Mouse (Mus musculus) kidney, adult 2 months (tissue): Measurements from ENCODE around the gene Drc3. TPM values are rescaled to one million over a fixed set of nuclear protein-coding genes. Genes with fewer than 3 reads are reported as not detected.

Experiments used
- DNase-seq: peaks from one replicate; pipeline ENCODE4 v3.0.0; 2021
- H3K27ac ChIP-seq: fragments of 200-500 bp; 2 replicates; pipeline ENCODE4 v1.5.1; 2012; ENCODE audit warnings: low read depth, low read length, control low read depth, inconsistent platforms; ENCODE audit not compliant: insufficient read depth
- H3K27me3 ChIP-seq: fragments of 200-500 bp; replicated peaks from 2 replicates; pipeline ENCODE4 v1.6.1; 2012; ENCODE audit warnings: mild to moderate bottlenecking, moderate library complexity, low read length, inconsistent platforms; ENCODE audit not compliant: control insufficient read depth, insufficient read depth
- H3K36me3 ChIP-seq: fragments of 200-500 bp; 2 replicates; pipeline ENCODE4 v1.6.1; 2012; ENCODE audit warnings: mild to moderate bottlenecking, moderate library complexity, low read length, inconsistent platforms; ENCODE audit not compliant: control insufficient read depth, insufficient read depth
- H3K4me1 ChIP-seq: fragments of 200-500 bp; 2 replicates; pipeline ENCODE4 v1.6.1; 2011; ENCODE audit warnings: low read length; ENCODE audit not compliant: control insufficient read depth, insufficient read depth
- H3K4me3 ChIP-seq: fragments of 200-500 bp; 2 replicates; pipeline ENCODE4 v1.5.1; 2011; ENCODE audit warnings: mild to moderate bottlenecking, low read depth, low read length, control low read depth; ENCODE audit not compliant: insufficient read depth
- CTCF ChIP-seq: fragments of 200-500 bp; conservative IDR thresholded peaks from 2 replicates; pipeline ENCODE4 v1.5.1; 2011; ENCODE audit warnings: low read depth, mild to moderate bottlenecking, control low read depth, low read length, moderate library complexity, mixed read lengths; ENCODE audit not compliant: insufficient read depth, insufficient read length
- POLR2A ChIP-seq: fragments of 200-500 bp; IDR thresholded peaks from one replicate; pipeline ENCODE4 v1.6.1; 2011; ENCODE audit warnings: low read depth, low read length, control low read depth
- WGBS: fragments of 180-500 bp; shearing (Covaris S2); methylation state at CpG from one replicate; pipeline ENCODE4 v1.1.7; 2018; 5-methylcytosine and 5-hydroxymethylcytosine counted together
- polyA plus RNA-seq: library from polyadenylated mRNA; depleted of rRNA; stranded (reverse); fragments of >200 nt; gene quantifications from 2 replicates; pipeline ENCODE4 v1.2.3, GENCODE M21; 2012

Drc3 gene
- polyA plus RNA-seq, 1 experiment, result 2.6 TPM

- H3K4me1 ChIP-seq, result no peaks in the 10 kb centered on the region
- 69% methylated on average over 2 of the region's 2 CpGs for WGBS
- H3K27me3 ChIP-seq, result no peaks in the 10 kb centered on the region
- no peak overlapping the region for H3K4me3 ChIP-seq
- H3K27ac ChIP-seq, result no peak overlapping the region
- H3K36me3 ChIP-seq, result no peaks in the 10 kb centered on the region
- TF ChIP-seq CTCF (no peak), POLR2A (no peak)
- DNase-seq, result no peak
Observed at GRCm38 (mm10) chr11:60355952-60356351, 2.8 kb downstream of the Drc3 start.

DNA sequence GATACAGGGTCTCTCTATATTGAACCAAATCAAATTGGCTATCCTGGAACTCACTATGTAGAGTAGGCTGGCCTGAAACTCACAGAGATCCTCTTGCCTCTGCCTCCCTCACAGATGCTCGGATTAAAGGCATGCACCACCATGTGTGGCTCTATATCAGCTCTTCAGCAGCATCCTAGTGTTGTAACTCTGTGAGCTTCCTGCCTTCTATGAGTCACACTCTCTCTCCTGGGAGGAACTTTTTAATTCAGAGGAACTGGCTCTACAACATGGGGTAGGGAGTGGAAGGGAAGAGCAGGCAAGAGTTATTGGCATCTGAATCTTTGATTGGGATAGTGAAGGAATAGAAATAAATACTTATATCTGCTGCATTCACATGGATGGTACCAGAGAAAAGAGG is 4.0 kb downstream of the Drc3 start:
- Histone ChIP-seq H3K4me3 (no peak overlapping the region), H3K27me3 (no peaks in the 10 kb centered on the region), H3K4me1 (no peaks in the 10 kb centered on the region), H3K36me3 (no peaks in the 10 kb centered on the region), H3K27ac (no peak overlapping the region)
- DNase-seq, result no peak
- TF ChIP-seq CTCF (no peak), POLR2A (no peak)
- 59% methylated on average over 1 of the region's 1 CpGs for WGBS

- DNase-seq, result peak; percentile 27
- no peak overlapping the region for H3K4me3 ChIP-seq
- no peaks in the 10 kb centered on the region for H3K36me3 ChIP-seq
- no peaks in the 10 kb centered on the region for H3K27me3 ChIP-seq
- TF ChIP-seq CTCF, result no peak
- no peak for TF ChIP-seq POLR2A
- H3K4me1 ChIP-seq, result no peaks in the 10 kb centered on the region
- H3K27ac ChIP-seq, result no peak overlapping the region
- WGBS, result 72% methylated on average over 7 of the region's 7 CpGs
Observed at GRCm38 (mm10) chr11:60358548-60358947, 5.4 kb downstream of the Drc3 start.

- TF ChIP-seq POLR2A (no peak), CTCF (no peak)
- no peak overlapping the region for H3K27ac ChIP-seq
- no peaks in the 10 kb centered on the region for H3K36me3 ChIP-seq
- H3K4me1 ChIP-seq, result no peaks in the 10 kb centered on the region
- no peak for DNase-seq
- H3K27me3 ChIP-seq, result no peaks in the 10 kb centered on the region
- no peak overlapping the region for H3K4me3 ChIP-seq
- WGBS, result 75% methylated on average over 5 of the region's 5 CpGs
Observed at GRCm38 (mm10) chr11:60359138-60359537, 6.0 kb downstream of the Drc3 start.

- Histone ChIP-seq H3K27ac (peak overlapping the region; percentile 63; the same call in 1 of the 2 replicates), H3K4me1 (no peaks in the 10 kb centered on the region), H3K4me3 (no peak overlapping the region), H3K36me3 (no peaks in the 10 kb centered on the region), H3K27me3 (no peaks in the 10 kb centered on the region)
- TF ChIP-seq CTCF (no peak), POLR2A (no peak)
- DNase-seq, result no peak
- WGBS, result 88% methylated on average over 1 of the region's 1 CpGs
Observed at GRCm38 (mm10) chr11:60359936-60360335, 6.8 kb downstream of the Drc3 start.

- Histone ChIP-seq H3K4me3 (no peak overlapping the region), H3K27ac (peak overlapping the region; percentile 67), H3K36me3 (no peaks in the 10 kb centered on the region), H3K4me1 (no peaks in the 10 kb centered on the region), H3K27me3 (no peaks in the 10 kb centered on the region)
- WGBS, result 62% methylated on average over 5 of the region's 5 CpGs
- peak; percentile 70 for DNase-seq
- no peak for TF ChIP-seq CTCF
- TF ChIP-seq POLR2A, result no peak
Observed at GRCm38 (mm10) chr11:60360631-60361201, 7.6 kb downstream of the Drc3 start.

DNA sequence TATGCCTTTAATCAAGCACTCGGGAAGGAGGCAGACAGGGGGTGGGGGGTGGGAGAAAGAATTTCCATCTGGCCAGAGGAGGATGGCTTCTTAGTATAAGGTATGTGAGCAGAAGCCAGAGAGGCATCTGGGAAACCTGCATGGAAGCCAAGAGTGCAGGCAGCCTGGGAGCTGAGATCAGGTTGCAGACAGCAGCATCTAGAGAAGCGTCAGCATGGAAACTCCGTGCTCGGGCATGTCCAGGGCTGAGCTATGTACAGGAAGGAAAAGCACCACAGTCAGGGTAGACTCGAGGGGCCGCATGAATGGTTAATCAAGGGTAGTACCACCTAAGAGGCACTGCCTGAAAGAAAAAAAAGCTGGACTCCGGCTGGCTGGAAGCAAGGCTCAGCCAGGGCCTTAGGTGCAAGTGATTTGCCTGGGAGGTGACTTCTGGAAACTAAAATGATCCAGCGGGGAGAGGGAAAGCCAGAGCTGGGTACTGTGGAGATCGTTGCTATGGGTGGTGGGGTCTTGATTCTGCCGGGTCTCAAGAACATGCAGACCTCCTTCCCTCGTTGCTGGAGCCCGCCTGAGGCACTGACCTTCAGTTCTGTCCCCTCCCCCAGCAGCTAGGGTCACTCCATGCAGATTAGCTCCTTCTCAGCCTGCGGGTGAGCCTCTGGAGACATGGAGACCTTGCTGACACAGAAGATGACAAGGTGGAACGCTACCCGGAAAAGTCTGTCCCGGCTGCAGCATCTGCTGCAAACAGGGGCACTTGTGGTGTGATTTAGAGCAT is 13.3 kb downstream of the Drc3 start:
- no peaks in the 10 kb centered on the region for H3K4me1 ChIP-seq
- WGBS, result 34% methylated on average over 16 of the region's 16 CpGs
- H3K27ac ChIP-seq, result no peak overlapping the region
- no peak overlapping the region for H3K4me3 ChIP-seq
- TF ChIP-seq CTCF (no peak), POLR2A (no peak)
- H3K27me3 ChIP-seq, result no peaks in the 10 kb centered on the region
- DNase-seq, result no peak
- no peaks in the 10 kb centered on the region for H3K36me3 ChIP-seq
